Mouse (Mus musculus): ENCODE results near the gene Clic5.

The Clic5 gene

DNA sequence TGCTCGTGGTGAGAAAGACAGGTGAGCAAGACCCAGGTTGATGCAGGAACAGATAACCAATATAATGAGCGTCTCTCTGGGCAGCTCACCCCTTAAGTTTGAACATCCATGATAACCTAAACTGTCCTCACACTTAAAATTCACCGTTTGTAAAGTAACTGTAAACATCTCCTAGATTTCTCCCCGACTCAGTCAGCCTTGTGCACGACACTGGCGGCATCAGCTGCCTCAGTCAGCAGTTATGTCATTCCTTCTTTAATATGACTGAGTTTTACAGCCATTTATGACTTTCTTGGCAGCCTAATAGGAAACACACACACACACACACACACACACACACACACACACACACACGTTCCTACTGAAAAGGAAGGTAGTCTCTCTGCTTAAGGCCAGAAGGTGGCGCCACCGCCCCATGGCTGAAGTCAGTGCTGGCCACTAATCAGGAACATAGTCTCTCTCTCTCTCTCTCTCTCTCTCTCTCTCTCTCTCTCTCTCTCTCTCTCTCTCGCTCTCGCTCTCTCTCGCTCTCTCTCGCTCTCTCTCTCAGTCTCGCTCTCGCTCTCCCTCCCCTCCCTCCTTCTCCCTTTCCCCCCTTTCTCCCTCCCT is 73.3 kb downstream of the Clic5 start:
- DNase-seq (ENCODE audit: low read depth, low spot score), result no peak

DNA sequence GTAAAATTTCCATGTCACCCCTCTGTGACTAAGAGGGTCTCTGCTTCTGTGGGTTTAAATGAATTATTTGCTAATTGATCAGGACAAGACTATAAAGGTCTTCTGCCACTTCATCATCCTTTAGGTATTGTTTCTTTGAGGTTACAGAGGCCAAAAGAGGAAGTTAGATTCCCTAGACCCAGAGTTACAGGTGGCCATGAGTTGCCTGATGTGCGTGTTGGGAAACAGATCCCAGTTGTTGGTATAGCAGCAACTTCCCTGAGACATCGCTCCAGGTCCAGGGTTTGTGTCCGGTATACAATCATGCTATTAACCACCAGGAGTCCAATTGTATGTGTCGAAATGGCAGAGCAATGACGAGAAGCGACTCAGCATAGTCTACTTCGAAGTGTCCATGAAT is 81.7 kb downstream of the Clic5 start:
- DNase-seq (ENCODE audit: low read depth, low spot score), result no peak

DNA sequence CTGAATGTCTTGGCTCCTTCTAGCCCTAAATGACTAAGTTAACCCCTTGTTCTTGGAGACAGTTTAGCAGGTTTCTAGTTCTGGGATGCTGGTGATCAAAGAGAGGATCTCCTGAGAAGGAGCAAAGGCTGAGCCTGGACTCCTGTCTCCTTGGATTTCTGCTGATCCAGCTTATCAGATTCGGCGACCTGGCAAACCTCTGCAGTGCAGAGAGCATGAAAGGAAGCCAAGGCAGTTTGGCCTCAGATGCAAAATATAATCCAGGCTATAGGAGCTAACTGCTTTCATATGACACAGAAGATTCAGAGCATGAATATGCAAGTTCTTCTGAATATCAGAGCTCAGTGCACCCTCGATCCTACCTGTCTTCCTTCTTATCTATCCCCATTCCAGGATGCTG is 83.0 kb downstream of the Clic5 start:
- no peak for DNase-seq (ENCODE audit: low read depth, low spot score)

DNA sequence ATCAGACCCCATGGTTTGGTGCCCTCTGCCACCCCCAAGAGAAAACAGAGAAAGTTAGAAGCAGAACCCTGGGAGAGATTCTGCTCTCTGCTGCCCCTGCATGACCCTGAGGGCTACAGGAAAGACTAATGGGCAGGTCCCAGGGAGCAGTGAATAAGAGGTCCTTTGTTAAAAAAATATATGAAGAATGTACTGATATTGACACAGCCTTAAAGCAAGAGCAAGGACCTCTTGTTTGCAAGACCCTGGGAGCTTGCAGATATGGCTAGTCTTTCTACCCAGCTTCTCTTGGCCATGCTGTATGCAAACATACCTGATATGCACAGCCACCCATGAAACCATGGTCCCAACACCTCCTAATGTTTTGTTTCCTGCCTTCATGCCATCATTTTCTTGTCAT is 86.4 kb downstream of the Clic5 start:
- DNase-seq (ENCODE audit: low read depth, low spot score), result no peak

DNA sequence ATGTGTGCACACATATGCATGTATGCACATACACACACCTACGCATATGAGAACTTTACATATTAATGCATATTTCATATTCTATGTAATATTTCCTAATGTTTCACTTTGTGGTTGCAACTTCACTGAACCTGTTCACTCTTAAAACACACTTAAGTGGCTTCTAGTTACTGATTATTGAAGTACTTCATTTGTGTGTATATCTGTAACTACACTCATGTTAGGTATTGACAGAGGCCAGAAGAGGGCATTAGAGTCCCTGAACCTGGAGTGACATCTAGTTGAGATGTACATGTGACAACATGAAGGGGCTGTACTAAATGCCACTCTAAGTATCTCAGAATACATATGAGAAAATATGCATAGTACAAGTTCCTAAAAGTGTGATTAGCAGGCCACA is 99.9 kb downstream of the Clic5 start:
- no peak for DNase-seq (ENCODE audit: low read depth, low spot score)

DNA sequence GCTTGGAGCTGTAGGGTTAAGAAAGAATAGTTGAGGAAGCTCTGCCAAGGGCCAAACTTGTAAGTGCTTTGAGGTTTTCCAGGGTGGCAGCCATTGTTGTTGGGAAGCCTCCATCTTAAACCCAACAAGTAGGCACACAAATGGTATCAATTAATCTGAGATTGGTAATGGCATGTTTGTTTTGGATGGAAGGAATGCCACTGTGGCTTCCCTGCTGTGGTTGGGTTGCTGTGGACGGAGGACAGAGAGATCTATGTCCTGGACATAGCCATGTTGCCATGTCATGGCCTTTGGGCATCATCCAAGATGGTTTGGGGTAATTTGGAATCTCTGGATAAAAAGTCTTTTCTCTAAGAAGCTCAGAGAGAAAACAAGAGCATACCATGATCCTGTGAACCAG is 108.8 kb downstream of the Clic5 start:
- DNase-seq (ENCODE audit: low read depth, low spot score), result no peak

DNA sequence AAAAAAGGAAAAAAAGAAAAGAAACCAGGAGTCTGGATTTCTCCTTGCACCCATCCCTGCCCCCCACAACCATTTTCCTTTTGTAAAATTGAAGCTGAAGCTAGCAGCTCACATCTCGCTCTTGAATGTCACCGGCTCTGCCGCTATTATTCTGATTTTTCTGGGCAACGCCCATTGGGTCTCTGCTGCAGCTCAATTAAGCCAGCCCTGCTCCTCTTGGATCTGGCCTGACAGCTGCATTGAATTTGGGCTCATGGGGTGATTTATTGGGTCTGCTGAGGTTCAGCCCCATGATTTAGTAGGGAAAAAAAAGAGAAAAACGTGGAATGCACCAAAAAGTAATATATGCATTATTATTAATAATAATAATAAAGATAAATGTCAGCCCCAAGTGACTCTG is 111.9 kb downstream of the Clic5 start:
- DNase-seq (ENCODE audit: low read depth, low spot score), result no peak

DNA sequence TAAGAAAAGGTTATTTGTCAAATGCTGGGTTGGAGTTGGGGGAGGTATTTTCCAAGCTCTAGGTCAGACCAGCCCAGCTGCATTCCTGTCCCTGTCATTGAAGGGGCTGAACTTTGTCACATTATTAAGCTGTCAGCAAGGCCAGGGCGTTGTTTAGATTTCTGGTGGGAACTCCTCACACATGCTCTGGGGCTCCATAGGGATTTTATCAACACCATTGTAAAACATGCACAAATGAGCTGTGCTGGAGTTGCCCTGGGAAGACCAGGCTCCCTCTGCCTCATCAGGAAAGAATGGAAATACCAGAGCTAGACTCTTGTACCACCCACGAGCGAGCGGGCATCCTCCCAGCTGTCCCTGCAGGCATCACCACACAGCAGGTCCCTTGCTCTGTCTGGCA is 112.3 kb downstream of the Clic5 start:
- no peak for DNase-seq (ENCODE audit: low read depth, low spot score)

DNA sequence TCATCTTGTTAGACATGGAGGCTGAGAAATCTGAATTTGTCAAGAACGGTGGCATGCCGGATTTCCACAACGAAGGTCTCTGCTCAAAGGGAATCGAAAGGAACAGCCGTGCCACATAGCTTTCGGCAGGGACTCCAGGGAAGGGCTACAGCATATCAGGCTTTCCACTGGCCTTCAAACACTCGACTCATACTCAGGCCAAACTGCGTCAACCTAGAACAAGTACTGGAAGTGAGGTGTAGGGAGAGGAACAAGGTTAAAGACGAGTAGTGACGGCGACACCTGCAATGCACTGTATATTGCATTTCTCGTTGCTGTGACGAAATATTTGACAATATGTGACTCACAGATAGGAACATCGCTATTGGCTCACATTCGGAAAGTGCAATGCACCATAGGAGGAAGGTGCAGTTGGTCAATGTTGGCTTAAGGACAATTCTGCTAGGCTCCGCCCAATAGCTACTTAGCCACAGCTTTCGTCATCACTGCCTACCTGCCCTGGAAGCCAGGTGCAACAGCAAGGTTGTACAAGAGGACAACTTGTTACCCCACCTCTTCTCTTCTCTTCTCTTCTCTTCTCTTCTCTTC is 112.9 kb downstream of the Clic5 start:
- no peak for DNase-seq (ENCODE audit: low read depth, low spot score)

DNA sequence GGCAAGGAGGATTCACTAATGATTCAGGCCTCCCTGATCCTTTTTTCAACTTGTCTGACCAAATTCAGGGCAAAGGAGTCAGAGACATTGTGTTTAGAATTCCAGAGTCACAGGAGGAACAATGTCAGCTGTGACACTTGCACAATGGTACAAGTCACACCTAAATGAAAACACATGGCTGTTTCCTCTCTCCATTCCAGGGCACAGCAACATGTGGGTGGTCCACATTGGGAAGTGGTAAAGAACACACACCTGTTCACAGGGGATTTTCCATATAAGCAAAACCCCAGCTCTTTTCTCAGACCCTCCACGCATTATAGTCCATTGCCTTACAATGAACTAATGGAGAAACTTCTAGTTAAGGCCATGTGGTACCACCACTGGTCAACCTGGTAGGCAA is 115.7 kb downstream of the Clic5 start:
- no peak for DNase-seq (ENCODE audit: low read depth, low spot score)

DNA sequence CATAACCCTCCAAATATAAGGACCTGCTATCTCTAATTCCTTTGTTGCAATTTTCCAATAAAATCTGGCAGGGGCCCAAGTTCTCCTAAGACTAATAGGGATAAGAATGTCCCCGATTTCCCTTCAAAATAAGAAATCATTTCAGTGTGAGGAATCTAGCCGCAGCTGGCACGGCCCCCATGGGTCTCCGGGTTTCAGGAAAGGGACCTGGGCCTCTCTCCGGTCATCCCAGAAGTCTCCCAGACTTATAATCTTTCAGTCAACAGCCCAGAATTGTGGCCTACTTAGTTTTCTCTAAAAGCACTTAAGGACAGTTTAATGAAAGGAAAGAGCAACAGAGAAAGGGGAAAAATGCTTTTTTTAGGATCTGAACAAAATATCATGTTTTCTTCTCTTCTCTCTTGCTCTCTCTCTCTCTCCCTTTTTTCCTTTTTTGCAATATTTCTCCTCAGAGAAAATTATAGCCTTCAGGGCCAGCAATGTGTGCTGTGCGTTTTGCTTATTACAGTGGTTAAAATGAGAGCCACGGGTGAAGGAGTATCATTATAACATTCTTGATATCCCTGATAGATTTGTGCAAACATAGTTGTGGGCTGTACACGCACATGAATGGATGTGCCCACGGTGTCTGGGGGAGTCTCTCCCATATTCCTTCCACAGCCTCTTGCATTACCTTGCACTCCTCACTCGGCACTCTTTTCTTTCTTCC is 121.7 kb downstream of the Clic5 start:
- DNase-seq (ENCODE audit: low read depth, low spot score), result no peak

DNA sequence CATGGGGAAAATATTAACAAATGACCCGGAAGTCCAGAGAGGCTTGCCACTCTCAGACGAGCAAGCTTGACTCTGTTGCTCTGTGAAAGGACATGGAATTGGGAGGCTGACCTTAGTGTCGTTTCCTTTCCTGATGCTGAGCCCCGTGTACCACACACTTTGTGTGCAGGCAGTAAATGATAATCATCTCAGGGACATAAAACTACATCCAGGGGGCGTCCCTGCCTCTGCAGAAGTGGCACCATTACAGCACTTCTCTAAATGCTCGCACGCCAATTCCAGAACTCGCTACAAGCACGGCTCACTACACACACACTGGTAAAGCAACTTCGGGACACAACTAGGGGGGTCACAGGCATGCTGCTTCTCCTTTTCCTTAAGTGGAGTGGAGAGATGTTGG is 136.9 kb downstream of the Clic5 start:
- no peak for DNase-seq (ENCODE audit: low read depth, low spot score)

DNA sequence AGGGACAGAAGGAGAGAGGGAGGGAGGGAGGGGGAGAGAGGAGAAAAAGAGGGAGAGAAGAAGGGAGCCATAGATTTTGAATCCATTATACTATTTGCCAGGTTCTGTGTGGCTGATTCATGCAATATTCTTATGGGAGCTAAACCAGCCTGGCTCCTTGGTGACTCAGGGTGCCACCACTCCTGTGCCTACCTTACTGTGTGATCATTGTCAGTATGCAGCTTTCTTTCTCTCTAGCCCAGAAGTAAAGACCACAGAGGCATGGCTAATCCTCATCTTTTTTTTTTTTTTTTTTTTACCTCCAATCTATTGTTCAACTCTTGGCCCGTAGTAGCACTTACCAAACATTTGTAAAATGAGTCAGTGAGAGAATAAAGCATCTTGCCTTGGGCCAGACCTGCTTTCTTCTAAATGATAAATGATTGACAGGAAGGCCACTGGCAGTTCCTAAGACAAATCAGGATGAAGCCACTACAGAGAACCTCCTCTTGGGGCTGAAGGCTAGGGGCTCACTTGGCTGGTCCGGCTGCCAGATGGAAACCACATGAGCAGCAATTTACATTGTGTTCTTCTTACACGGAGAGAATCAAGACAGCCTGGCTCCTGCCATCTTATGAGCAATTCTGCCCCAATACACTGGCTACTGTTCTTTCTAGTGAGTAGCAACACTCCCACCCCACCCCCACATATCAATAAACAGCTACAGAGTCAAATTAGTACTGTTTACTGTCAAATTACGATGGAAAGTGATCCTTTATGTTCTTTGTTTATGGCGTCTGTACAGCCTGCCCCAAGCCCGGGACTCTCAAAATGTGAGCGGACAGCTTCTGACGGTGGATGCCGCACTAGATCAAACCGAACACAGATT is 139.1 kb downstream of the Clic5 start:
- no peak for DNase-seq (ENCODE audit: low read depth, low spot score)

DNA sequence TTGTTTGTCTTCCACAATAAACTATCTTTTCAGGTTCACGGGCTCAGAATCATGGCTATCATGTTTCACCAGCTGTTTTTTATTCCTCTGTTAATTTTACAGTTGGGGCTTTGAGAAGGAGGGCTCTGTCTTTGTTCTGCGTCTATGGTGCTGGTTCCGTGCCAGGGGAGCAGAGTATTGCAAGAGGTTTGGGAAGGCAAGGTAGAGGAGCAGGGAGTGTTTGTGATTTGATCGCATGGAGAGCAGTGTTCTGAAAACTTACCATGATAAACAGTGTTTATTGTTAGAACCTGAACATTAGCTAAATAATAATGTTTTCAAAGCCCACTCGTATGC is 139.7 kb downstream of the Clic5 start:
- no peak for DNase-seq (ENCODE audit: low read depth, low spot score)
